Mouse (Mus musculus) cortical plate, adult 2 months (tissue): ENCODE measurements around the gene AC140267.1.

Source experiments
- CTCF ChIP-seq: fragments of 200-500 bp; IDR thresholded peaks from 2 replicates; pipeline ENCODE4 v1.5.1; 2011; ENCODE audit warnings: mild to moderate bottlenecking, control low read depth, low read length; ENCODE audit not compliant: insufficient read depth; ENCODE audit errors: extremely low read depth
- POLR2A ChIP-seq: fragments of 200-500 bp; IDR thresholded peaks from 2 replicates; pipeline ENCODE4 v1.6.1; 2011; ENCODE audit warnings: mild to moderate bottlenecking, low read length, control low read depth; ENCODE audit not compliant: insufficient read depth; ENCODE audit errors: extremely low read depth

GRCm38 (mm10) chr15:80256242-80256641 lies 20.6 kb downstream of the AC140267.1 start:
- TF ChIP-seq CTCF (no peak), POLR2A (no peak)
